Mouse (Mus musculus) midbrain, embryonic 13.5 days (tissue): ENCODE results near the gene Fgd5. TPM values are rescaled to one million over a fixed set of nuclear protein-coding genes. Genes with fewer than 3 reads are reported as not detected.
A peak's percentile ranks its signal among the peaks of the same experiment; 100 is the strongest.
"Not testable (repeated sequence)": the region's sequence is repeated elsewhere in the genome, so short reads cannot be mapped to it uniquely, and the experiment has no call there.

Experiments
- ATAC-seq: fragments of 200-750 bp; cut with Nextera tagmentation; 2 replicates; pipeline ENCODE4 v1.8.0; 2017; ENCODE audit warnings: mild to moderate bottlenecking, moderate TSS enrichment, moderate library complexity
- H3K27ac ChIP-seq: fragments of 300-500 bp; sonication (generic); 2 replicates; pipeline ENCODE4 v1.5.1; 2015; ENCODE audit warnings: inconsistent platforms, mild to moderate bottlenecking, moderate library complexity
- H3K27me3 ChIP-seq: fragments of 300-500 bp; sonication (generic); 2 replicates; pipeline ENCODE4 v1.6.1; 2015; ENCODE audit warnings: mild to moderate bottlenecking, inconsistent platforms
- H3K36me3 ChIP-seq: fragments of 300-500 bp; sonication (generic); 2 replicates; pipeline ENCODE4 v1.6.1; 2015; ENCODE audit warnings: mild to moderate bottlenecking, inconsistent platforms
- H3K4me1 ChIP-seq: fragments of 300-500 bp; sonication (generic); replicated peaks from 2 replicates; pipeline ENCODE4 v1.6.1; 2015; ENCODE audit warnings: inconsistent platforms
- H3K4me2 ChIP-seq: fragments of 300-500 bp; sonication (generic); replicated peaks from 2 replicates; pipeline ENCODE4 v1.6.1; 2015; ENCODE audit warnings: moderate library complexity, mild to moderate bottlenecking, inconsistent platforms
- H3K4me3 ChIP-seq: fragments of 300-500 bp; sonication (generic); replicated peaks from 2 replicates; pipeline ENCODE4 v1.5.1; 2015; ENCODE audit warnings: mild to moderate bottlenecking, inconsistent platforms
- H3K9ac ChIP-seq: fragments of 300-500 bp; sonication (generic); replicated peaks from 2 replicates; pipeline ENCODE4 v1.6.1; 2015; ENCODE audit warnings: mild to moderate bottlenecking, inconsistent platforms
- H3K9me3 ChIP-seq: fragments of 300-500 bp; sonication (generic); 2 replicates; pipeline ENCODE4 v1.6.1; 2016; ENCODE audit warnings: mild to moderate bottlenecking, inconsistent platforms
- WGBS: fragments of 180-500 bp; shearing (Covaris S2); methylation state at CpG from one replicate; pipeline ENCODE4 v1.1.7; 2015; 5-methylcytosine and 5-hydroxymethylcytosine counted together
- polyA plus RNA-seq: library from polyadenylated mRNA; unstranded; fragments of >200 nt; fragmentation: Nextera tagmentation; extraction: Ambion mirVana; gene quantifications from 2 replicates; pipeline ENCODE4 v1.2.1, GENCODE M21; 2015

The Fgd5 gene
- polyA plus RNA-seq = 7.3 and 8.0 TPM in 2 replicates

DNA sequence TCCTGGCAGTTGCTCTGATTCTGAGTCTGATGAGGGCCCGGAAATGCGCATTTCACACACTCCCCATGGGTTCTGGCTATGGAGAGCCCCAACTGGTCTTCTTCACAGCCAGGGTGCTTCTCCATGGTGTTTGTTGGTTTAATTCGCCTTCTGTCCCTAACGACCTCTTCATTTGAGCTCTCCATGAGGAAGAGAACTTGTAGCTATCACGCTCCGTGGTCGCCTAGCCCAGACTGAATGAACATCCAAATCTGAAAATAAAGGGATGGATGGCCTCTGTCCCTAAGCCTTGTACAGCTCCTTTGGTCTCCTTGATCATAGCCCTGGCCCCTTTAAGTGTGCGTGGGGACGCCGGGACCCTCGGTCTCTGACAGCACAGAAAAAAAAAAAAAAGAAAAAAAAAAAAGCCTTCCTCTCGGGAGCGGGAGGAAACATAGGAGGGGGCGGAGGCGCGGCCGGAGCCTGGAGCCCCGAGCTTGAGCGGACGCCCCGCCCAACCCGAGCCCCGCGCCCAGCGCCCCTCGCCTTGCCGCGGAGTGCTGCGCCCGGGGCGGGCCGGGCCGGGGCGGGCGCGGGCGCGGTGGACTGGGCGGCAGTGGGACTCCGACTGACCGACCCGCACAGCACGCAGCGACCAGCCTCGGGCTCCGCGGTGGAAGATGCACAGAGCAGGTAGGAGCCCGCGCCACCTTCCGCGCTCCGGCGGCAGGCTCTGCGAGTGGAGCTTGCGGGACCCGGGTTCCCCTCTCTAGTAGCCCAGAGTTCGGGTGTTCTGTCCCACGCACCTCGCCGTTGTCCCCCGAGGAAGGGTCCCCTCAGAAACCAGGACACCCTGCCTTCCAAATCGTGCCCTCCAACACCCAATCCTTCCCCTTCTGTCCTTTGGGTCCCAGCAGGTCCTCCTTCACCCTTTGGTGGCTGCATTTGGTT is at the start of gene Fgd5:
Fgd5 (plus strand) TSS at position 508 of the 930 bp plus-strand sequence.
- WGBS = under 1% methylated on average over 57 of the region's 62 CpGs
- ATAC-seq = peak; percentile 71
- no peak within 1 kb of the TSS for H3K27ac ChIP-seq
- peak within 1 kb of the TSS; percentile 72 for H3K9ac ChIP-seq
- H3K4me1 ChIP-seq = peaks cover 10% of the 10 kb centered on the region
- no peaks in the 10 kb centered on the region for H3K9me3 ChIP-seq
- H3K27me3 ChIP-seq = peaks cover 35% of the 10 kb centered on the region
- peak within 1 kb of the TSS; percentile 58 for H3K4me3 ChIP-seq
- H3K36me3 ChIP-seq = no peaks in the 10 kb centered on the region
- H3K4me2 ChIP-seq = peak within 1 kb of the TSS; percentile 89

DNA sequence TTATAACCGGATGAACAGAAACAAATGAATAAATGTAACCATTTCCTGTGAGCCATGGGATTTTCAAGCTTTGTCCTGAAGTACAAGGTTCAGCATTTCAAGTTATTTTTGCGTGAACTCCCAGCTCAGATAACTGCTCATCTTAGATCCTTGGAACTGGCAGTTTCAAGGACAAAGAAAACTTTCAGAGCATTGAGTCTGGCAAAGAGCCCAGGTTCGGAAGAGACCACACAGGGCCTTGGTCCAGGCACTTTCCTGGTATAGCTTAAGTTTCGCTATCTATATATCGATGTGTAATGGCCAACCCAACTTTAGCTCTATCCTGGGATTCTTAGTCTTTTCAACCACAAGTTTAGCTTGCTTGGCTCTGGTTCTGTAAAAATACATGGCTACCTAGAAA is 47.4 kb upstream of the Fgd5 start:
- no peaks in the 10 kb centered on the region for H3K36me3 ChIP-seq
- H3K9me3 ChIP-seq = no peaks in the 10 kb centered on the region
- 89% methylated on average over 5 of the region's 5 CpGs for WGBS
- ATAC-seq = no peak
- no peak overlapping the region for H3K9ac ChIP-seq
- no peaks in the 10 kb centered on the region for H3K27me3 ChIP-seq
- H3K27ac ChIP-seq = no peak overlapping the region
- H3K4me2 ChIP-seq = no peak overlapping the region
- H3K4me1 ChIP-seq = no peaks in the 10 kb centered on the region
- no peak overlapping the region for H3K4me3 ChIP-seq

- 24% methylated on average over 4 of the region's 4 CpGs for WGBS
Observed at GRCm38 (mm10) chr6:91938491-91938890, 40.2 kb upstream of the Fgd5 start.

GRCm38 (mm10) chr6:91948426-91948825 is 30.3 kb upstream of the Fgd5 start:
- no peak for ATAC-seq
- Histone ChIP-seq H3K27me3 (no peaks in the 10 kb centered on the region), H3K9ac (no peak overlapping the region), H3K9me3 (no peaks in the 10 kb centered on the region), H3K4me1 (peaks cover 4% of the 10 kb centered on the region; the same call in 1 of the 2 replicates), H3K4me2 (no peak overlapping the region), H3K36me3 (no peaks in the 10 kb centered on the region), H3K27ac (no peak overlapping the region), H3K4me3 (no peak overlapping the region)
- WGBS = 87% methylated on average over 2 of the region's 2 CpGs

More at GRCm38 (mm10) chr6:91938491-91938890, 40.2 kb upstream of the Fgd5 start:
- Histone ChIP-seq H3K4me3 (no peak overlapping the region), H3K4me1 (no peaks in the 10 kb centered on the region), H3K4me2 (no peak overlapping the region), H3K36me3 (no peaks in the 10 kb centered on the region), H3K9me3 (no peaks in the 10 kb centered on the region), H3K27ac (no peak overlapping the region), H3K27me3 (no peaks in the 10 kb centered on the region), H3K9ac (no peak overlapping the region)
- no peak for ATAC-seq

- H3K4me1 ChIP-seq, H3K36me3 ChIP-seq, ATAC-seq, H3K4me2 ChIP-seq, H3K27ac ChIP-seq, H3K9me3 ChIP-seq, H3K9ac ChIP-seq, H3K4me3 ChIP-seq, H3K27me3 ChIP-seq: not testable (repeated sequence)
- 23% methylated on average over 3 of the region's 8 CpGs for WGBS
Observed at GRCm38 (mm10) chr6:91958015-91958414, 20.7 kb upstream of the Fgd5 start.

- 65% methylated on average over 8 of the region's 8 CpGs for WGBS
- no peak for ATAC-seq
- no peak overlapping the region for H3K4me2 ChIP-seq
Observed at GRCm38 (mm10) chr6:91960028-91960811, 18.5 kb upstream of the Fgd5 start.

DNA sequence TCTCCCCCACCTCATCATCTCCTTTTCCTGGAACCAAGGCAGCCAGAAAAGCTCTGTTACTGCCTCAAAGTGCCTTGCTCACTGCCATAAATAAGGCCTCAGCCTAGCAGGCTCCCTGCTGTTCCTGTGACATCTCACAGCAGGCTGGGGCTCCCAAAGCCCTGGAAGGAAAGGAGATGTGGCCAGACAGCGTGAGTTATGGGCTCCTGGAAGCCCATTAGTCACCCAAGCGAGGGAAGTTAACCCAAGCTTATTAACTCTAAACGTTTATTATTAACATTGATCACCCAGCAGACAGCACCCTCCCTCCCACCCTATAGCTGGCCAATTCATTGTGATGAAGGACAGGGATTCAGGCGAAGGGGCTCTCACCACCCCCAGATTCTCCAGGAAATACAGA is 15.2 kb upstream of the Fgd5 start:
- no peak for ATAC-seq
- 40% methylated on average over 4 of the region's 4 CpGs for WGBS
- no peaks in the 10 kb centered on the region for H3K9me3 ChIP-seq
- H3K4me1 ChIP-seq = no peaks in the 10 kb centered on the region
- H3K36me3 ChIP-seq = no peaks in the 10 kb centered on the region
- no peak overlapping the region for H3K4me3 ChIP-seq
- no peak overlapping the region for H3K9ac ChIP-seq
- H3K4me2 ChIP-seq = no peak overlapping the region
- H3K27me3 ChIP-seq = no peaks in the 10 kb centered on the region
- no peak overlapping the region for H3K27ac ChIP-seq

More at GRCm38 (mm10) chr6:91960028-91960811, 18.5 kb upstream of the Fgd5 start:
- H3K4me3 ChIP-seq = no peak overlapping the region
- no peak overlapping the region for H3K27ac ChIP-seq
- no peaks in the 10 kb centered on the region for H3K4me1 ChIP-seq
- no peaks in the 10 kb centered on the region for H3K36me3 ChIP-seq
- no peaks in the 10 kb centered on the region for H3K9me3 ChIP-seq
- H3K27me3 ChIP-seq = no peaks in the 10 kb centered on the region
- H3K9ac ChIP-seq = no peak overlapping the region

DNA sequence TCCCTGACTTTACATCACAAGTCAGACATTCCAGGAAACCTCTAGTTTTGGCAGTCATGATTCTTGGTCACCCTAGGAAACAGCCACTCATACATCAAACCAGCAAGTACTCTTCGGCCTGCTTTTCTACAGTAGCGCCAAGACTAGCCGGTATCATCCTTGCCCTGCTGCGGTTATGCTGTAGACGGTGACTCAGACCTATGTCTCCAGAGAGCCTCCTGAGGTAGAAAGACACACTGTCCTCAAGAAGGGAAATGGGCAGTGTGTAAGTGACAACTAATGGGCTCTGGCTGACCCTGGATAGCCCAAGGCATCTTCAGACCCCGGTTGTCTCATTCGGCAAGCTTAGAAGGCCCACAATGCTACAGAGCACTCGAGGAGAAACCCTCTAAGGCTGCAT is 13.6 kb upstream of the Fgd5 start:
- no peak overlapping the region for H3K9ac ChIP-seq
- ATAC-seq = no peak
- no peaks in the 10 kb centered on the region for H3K27me3 ChIP-seq
- no peaks in the 10 kb centered on the region for H3K36me3 ChIP-seq
- H3K4me3 ChIP-seq = no peak overlapping the region
- no peak overlapping the region for H3K4me2 ChIP-seq
- no peak overlapping the region for H3K27ac ChIP-seq
- H3K9me3 ChIP-seq = no peaks in the 10 kb centered on the region
- 94% methylated on average over 8 of the region's 8 CpGs for WGBS
- H3K4me1 ChIP-seq = no peaks in the 10 kb centered on the region

DNA sequence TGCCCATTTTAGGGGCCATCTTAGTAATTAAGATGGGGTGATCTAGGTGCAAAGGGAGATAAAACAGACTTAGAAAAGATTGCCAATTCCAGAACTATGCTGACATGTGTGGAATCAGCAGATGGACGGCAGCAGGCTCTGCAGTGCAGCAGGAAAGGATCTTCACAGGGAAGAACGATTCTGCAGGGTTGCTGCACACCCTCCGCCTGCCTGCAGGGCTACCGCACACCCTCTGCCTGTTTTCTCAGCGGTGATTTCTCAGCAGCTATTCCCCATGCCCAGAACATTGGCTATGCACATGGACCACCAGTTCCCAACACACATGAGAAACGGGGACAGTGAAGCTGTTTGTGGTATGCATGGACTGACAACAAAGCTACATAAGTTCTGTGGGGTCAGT is 12.7 kb upstream of the Fgd5 start:
- 65% methylated on average over 6 of the region's 6 CpGs for WGBS
- H3K4me3 ChIP-seq = no peak overlapping the region

DNA sequence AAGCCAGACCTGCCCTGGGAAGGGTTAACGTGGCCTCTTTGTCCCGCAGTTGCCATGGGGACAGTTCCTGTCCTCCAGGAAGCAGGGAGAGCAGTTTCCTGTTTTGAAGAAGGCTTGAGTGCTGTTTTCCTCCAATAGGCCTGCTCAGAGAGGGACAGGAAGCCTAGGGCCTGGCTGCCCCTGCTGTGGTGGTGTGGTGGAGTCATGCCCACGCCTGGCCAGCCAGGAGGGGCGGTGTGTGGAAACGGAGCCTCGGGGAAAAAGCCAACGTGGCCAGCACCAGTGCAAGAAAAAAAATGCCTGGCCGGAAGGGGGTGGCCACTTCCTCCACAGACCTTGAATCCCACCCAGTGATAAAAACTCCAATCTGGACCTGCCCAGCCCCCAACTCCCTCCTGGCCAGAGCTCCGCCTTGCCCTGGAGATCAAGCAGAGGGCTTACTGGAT is 6.5 kb upstream of the Fgd5 start:
- H3K9me3 ChIP-seq = no peaks in the 10 kb centered on the region
- no peak overlapping the region for H3K4me2 ChIP-seq
- 56% methylated on average over 9 of the region's 9 CpGs for WGBS
- no peak overlapping the region for H3K4me3 ChIP-seq
- no peak overlapping the region for H3K9ac ChIP-seq
- no peak overlapping the region for H3K27ac ChIP-seq
- peaks cover 8% of the 10 kb centered on the region for H3K4me1 ChIP-seq
- H3K27me3 ChIP-seq = peaks cover 5% of the 10 kb centered on the region
- peak; percentile 69 for ATAC-seq
- no peaks in the 10 kb centered on the region for H3K36me3 ChIP-seq

More for the DNA sequence above, 12.7 kb upstream of the Fgd5 start:
- H3K9me3 ChIP-seq = no peaks in the 10 kb centered on the region
- no peaks in the 10 kb centered on the region for H3K4me1 ChIP-seq
- H3K4me2 ChIP-seq = no peak overlapping the region
- H3K9ac ChIP-seq = no peak overlapping the region
- ATAC-seq = no peak
- no peaks in the 10 kb centered on the region for H3K36me3 ChIP-seq
- no peak overlapping the region for H3K27ac ChIP-seq
- H3K27me3 ChIP-seq = no peaks in the 10 kb centered on the region

DNA sequence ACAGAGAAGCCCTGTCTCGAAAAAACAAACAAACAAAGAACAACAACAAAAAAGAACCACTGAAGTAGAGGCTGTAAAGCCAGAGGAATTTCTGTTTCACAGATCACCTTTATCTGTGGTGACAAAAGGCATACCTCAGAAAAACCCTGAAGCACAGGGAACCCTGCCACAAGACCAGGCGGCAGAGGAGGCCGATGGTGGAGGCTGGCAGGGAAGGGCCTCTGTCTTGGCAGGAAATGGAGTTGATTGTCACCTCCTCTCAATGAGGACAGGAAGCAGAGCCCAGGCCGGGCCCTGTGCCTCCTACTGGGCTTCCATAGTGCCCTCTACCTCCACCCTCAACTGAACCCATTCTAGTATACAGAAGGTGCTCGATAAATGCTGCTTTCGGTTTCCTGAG is 4.7 kb upstream of the Fgd5 start:
- Histone ChIP-seq H3K9ac (no peak overlapping the region), H3K4me1 (peaks cover 13% of the 10 kb centered on the region), H3K27ac (no peak overlapping the region), H3K27me3 (peaks cover 14% of the 10 kb centered on the region), H3K4me2 (no peak overlapping the region), H3K36me3 (no peaks in the 10 kb centered on the region), H3K9me3 (no peaks in the 10 kb centered on the region), H3K4me3 (no peak overlapping the region)
- 82% methylated on average over 6 of the region's 6 CpGs for WGBS
- ATAC-seq = no peak
